Mouse (Mus musculus) kidney, postnatal 25 days (tissue): Measurements from ENCODE around the gene Ankrd34a.

Experiments
- DNase-seq, 2 experiments: peaks; one replicate each; pipeline ENCODE4 v3.0.0; 2021; ENCODE audit warnings: mixed read lengths in 2 of 2

Ankrd34a gene

GRCm38 (mm10) chr3:96596228-96596707, at the start of gene Ankrd34a:
Ankrd34a (plus strand) TSS chr3:96596636.
- DNase-seq = peak; percentile 52 to 67

- no peak for DNase-seq
Observed at GRCm38 (mm10) chr3:96546880-96547279, 49.6 kb upstream of the Ankrd34a start.

- peak; percentile 79 to 88 for DNase-seq
Observed at GRCm38 (mm10) chr3:96547389-96547960, 49.0 kb upstream of the Ankrd34a start.

GRCm38 (mm10) chr3:96548824-96549223, 47.6 kb upstream of the Ankrd34a start:
- DNase-seq = no peak

GRCm38 (mm10) chr3:96549346-96549745, 47.1 kb upstream of the Ankrd34a start:
- no peak for DNase-seq

GRCm38 (mm10) chr3:96551203-96551602, 45.2 kb upstream of the Ankrd34a start:
- peak; percentile 79 to 84 for DNase-seq

GRCm38 (mm10) chr3:96551890-96552289, 44.5 kb upstream of the Ankrd34a start:
- no peak for DNase-seq

GRCm38 (mm10) chr3:96553601-96554000, 42.8 kb upstream of the Ankrd34a start:
- DNase-seq = no peak

GRCm38 (mm10) chr3:96554251-96554650, 42.2 kb upstream of the Ankrd34a start:
- peak in 1 of 2 experiments; percentile 63 for DNase-seq

GRCm38 (mm10) chr3:96555041-96555596, 41.3 kb upstream of the Ankrd34a start:
- DNase-seq = peak; percentile 88 to 92

GRCm38 (mm10) chr3:96555999-96556614, 40.3 kb upstream of the Ankrd34a start:
- DNase-seq = no peak

- DNase-seq = peak in 1 of 2 experiments; percentile 47
Observed at GRCm38 (mm10) chr3:96556651-96557635, 39.5 kb upstream of the Ankrd34a start.

- DNase-seq = peak; percentile 100
Observed at GRCm38 (mm10) chr3:96557694-96558093, 38.7 kb upstream of the Ankrd34a start, which contains the start of gene Txnip. Txnip (plus strand) TSS chr3:96557957.

GRCm38 (mm10) chr3:96558159-96558558, 38.3 kb upstream of the Ankrd34a start:
- peak; percentile 58 to 63 for DNase-seq

GRCm38 (mm10) chr3:96558668-96559196, 37.7 kb upstream of the Ankrd34a start:
- no peak for DNase-seq

GRCm38 (mm10) chr3:96559398-96559910, 37.0 kb upstream of the Ankrd34a start:
- no peak for DNase-seq

GRCm38 (mm10) chr3:96559911-96560850, 36.3 kb upstream of the Ankrd34a start:
- peak in 1 of 2 experiments; percentile 54 for DNase-seq

- no peak for DNase-seq
Observed at GRCm38 (mm10) chr3:96560881-96561668, 35.4 kb upstream of the Ankrd34a start.

GRCm38 (mm10) chr3:96561946-96562681, 34.3 kb upstream of the Ankrd34a start:
- peak in 1 of 2 experiments; percentile 66 for DNase-seq
